Mouse (Mus musculus) lung, postnatal 0 days (tissue): ENCODE data around the gene Zer1. TPM values are rescaled to one million over a fixed set of nuclear protein-coding genes. Genes with fewer than 3 reads are reported as not detected.

ENCODE experiments used
- ATAC-seq: fragments of 200-750 bp; cut with Nextera tagmentation; 2 replicates; pipeline ENCODE4 v1.8.0; 2017; ENCODE audit warnings: moderate library complexity
- DNase-seq: peaks from one replicate; pipeline ENCODE4 v3.0.0-alpha.2; 2016; ENCODE audit warnings: low spot score
- H3K27ac ChIP-seq: fragments of 300-500 bp; sonication (generic); 2 replicates; pipeline ENCODE4 v1.5.1; 2014; ENCODE audit warnings: antibody characterized with exemption, mild to moderate bottlenecking, low read length, mixed read lengths
- H3K27me3 ChIP-seq: fragments of 300-500 bp; sonication (generic); replicated peaks from 2 replicates; pipeline ENCODE4 v1.6.1; 2014; ENCODE audit warnings: low read length, mixed read lengths; ENCODE audit not compliant: insufficient read depth
- H3K36me3 ChIP-seq: fragments of 300-500 bp; sonication (generic); 2 replicates; pipeline ENCODE4 v1.6.1; 2014; ENCODE audit warnings: low read length, mixed read lengths; ENCODE audit not compliant: insufficient read depth
- H3K4me1 ChIP-seq: fragments of 300-500 bp; sonication (generic); 2 replicates; pipeline ENCODE4 v1.6.1; 2014; ENCODE audit warnings: antibody characterized with exemption, low read depth, low read length, mixed read lengths; ENCODE audit not compliant: insufficient read depth
- H3K4me2 ChIP-seq: fragments of 300-500 bp; sonication (generic); replicated peaks from 2 replicates; pipeline ENCODE4 v1.6.1; 2014; ENCODE audit warnings: low read depth, mild to moderate bottlenecking, low read length, moderate library complexity, mixed read lengths
- H3K4me3 ChIP-seq: fragments of 300-500 bp; sonication (generic); 2 replicates; pipeline ENCODE4 v1.5.1; 2014; ENCODE audit warnings: low read depth, low read length
- H3K9ac ChIP-seq: fragments of 300-500 bp; sonication (generic); replicated peaks from 2 replicates; pipeline ENCODE4 v1.6.1; 2014; ENCODE audit warnings: low read depth, mild to moderate bottlenecking
- H3K9me3 ChIP-seq: fragments of 300-500 bp; sonication (generic); 2 replicates; pipeline ENCODE4 v1.6.1; 2016; ENCODE audit warnings: low read length, mixed read lengths
- CTCF ChIP-seq: IDR thresholded peaks from 2 replicates; pipeline ENCODE4 v1.5.1; 2016; ENCODE audit warnings: antibody characterized with exemption, mild to moderate bottlenecking
- EP300 ChIP-seq: IDR thresholded peaks from 2 replicates; pipeline ENCODE4 v1.6.1; 2016; ENCODE audit warnings: antibody characterized with exemption, mild to moderate bottlenecking, control low read depth
- WGBS: fragments of 180-500 bp; shearing (Covaris S2); extraction: QIAGEN DNeasy Blood & Tissue Kit; methylation state at CpG from one replicate; pipeline ENCODE4 v1.1.7; 2014; 5-methylcytosine and 5-hydroxymethylcytosine counted together
- polyA plus RNA-seq: library from polyadenylated mRNA; unstranded; fragments of >200 nt; fragmentation: Nextera tagmentation; extraction: Ambion mirVana; gene quantifications from 2 replicates; pipeline ENCODE4 v1.2.1, GENCODE M21; 2015

Gene Zer1
- polyA plus RNA-seq, 1 experiment from 2014 or later = 5.0 TPM

DNA sequence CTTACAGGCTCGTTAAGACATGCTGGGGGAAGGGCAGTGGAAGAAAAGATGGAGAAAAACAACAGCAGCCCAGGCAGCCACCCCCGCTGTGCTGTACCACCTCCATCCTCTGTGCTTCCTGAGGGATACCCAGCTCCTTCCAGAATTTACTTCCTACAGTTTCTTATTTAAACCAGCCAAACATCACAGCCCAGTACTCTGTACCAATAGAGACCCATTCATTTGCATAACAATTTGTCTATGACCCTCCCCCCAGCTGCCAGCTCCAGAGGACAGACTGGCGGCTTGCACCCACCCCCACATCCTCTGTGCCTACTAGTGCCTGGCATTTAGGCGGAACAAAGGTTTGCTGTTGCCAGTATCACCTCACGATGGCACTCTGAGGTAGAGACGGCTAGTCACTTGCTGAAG, 4.7 kb downstream of the Zer1 start:
- no peak for ATAC-seq
- WGBS = 50% methylated on average over 6 of the region's 6 CpGs
- Histone ChIP-seq H3K4me1 (peaks cover 7% of the 10 kb centered on the region; the same call in 1 of the 2 replicates), H3K36me3 (no peaks in the 10 kb centered on the region), H3K9me3 (no peaks in the 10 kb centered on the region), H3K27me3 (no peaks in the 10 kb centered on the region), H3K4me2 (no peak overlapping the region), H3K4me3 (no peak overlapping the region), H3K27ac (no peak overlapping the region), H3K9ac (no peak overlapping the region)
- DNase-seq = no peak
- TF ChIP-seq CTCF (no peak), EP300 (no peak)

DNA sequence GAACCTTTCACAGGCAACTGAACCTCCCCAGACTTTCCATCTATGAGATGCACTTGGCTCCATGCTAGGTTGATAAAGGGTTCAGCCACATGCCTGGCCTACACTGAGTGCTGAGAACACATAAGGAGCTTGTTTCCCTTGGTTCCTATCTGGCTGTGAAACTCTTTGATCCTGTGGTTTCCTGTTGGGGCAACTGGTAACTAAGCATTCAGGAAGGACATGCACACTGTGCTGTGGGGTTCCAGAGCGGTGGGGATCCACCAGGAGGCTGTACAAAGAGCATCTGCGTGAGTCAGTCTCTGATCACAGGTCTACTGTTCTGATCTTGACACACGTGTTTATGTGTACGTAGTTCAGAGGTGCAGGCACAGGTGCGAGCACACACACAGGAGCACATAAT, 11.8 kb downstream of the Zer1 start:
- Histone ChIP-seq H3K27ac (no peak overlapping the region), H3K36me3 (peaks cover 11% of the 10 kb centered on the region; the same call in 1 of the 2 replicates), H3K9ac (no peak overlapping the region), H3K4me1 (no peaks in the 10 kb centered on the region), H3K4me2 (no peak overlapping the region), H3K4me3 (no peak overlapping the region), H3K9me3 (no peaks in the 10 kb centered on the region), H3K27me3 (no peaks in the 10 kb centered on the region)
- DNase-seq = no peak
- ATAC-seq = no peak
- 81% methylated on average over 5 of the region's 5 CpGs for WGBS
- TF ChIP-seq CTCF (no peak), EP300 (no peak)

DNA sequence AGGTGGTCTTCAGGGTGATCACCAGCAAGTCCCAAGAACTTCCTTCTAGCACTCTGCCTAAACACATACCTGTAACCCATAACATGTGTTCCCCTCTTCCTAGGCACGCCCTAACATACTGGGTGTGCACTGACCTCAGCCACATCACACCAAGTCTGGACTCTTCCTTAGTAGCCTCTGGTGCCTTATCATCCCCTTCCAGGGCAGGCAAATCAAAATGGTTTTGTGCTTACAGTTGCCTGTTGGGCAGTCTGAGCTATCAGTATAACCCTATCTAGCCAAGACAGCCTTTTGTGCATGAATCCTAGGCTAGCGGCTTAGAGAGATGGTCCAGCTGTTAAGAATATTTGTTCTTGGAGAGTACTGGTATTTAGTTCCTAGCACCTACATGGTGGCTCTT, 12.9 kb downstream of the Zer1 start:
- H3K36me3 ChIP-seq = peaks cover 14% of the 10 kb centered on the region; the same call in 1 of the 2 replicates
- no peak for TF ChIP-seq EP300
- DNase-seq = no peak

DNA sequence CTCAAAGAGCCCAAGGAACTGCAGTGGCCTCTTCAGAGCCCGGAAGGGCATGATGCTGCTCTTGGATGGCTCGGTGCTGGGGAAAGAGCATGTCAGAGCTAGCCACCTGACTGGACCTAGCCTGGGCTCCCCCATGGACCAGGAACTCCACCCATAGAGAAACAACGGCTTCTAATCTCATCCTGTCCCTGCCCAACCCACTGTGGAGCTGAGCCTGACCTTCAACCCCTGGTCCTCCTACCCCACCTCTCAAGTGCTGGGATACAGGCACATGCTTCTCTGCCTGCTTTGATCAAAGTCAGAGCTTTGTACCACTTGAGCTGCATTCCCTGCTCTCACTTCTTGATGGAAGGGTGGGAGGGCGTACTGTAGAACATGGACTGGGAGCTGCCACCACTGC, 16.1 kb downstream of the Zer1 start:
- H3K4me2 ChIP-seq = no peak overlapping the region
- H3K4me1 ChIP-seq = no peaks in the 10 kb centered on the region
- no peak overlapping the region for H3K27ac ChIP-seq
- H3K9me3 ChIP-seq = no peaks in the 10 kb centered on the region
- WGBS = 76% methylated on average over 4 of the region's 4 CpGs
- no peaks in the 10 kb centered on the region for H3K27me3 ChIP-seq
- DNase-seq (no peak), ATAC-seq (no peak)
- no peak overlapping the region for H3K4me3 ChIP-seq
- H3K9ac ChIP-seq = no peak overlapping the region
- TF ChIP-seq CTCF (no peak), EP300 (no peak)
- H3K36me3 ChIP-seq = peaks cover 19% of the 10 kb centered on the region; the same call in 1 of the 2 replicates

More for the DNA sequence above, 12.9 kb downstream of the Zer1 start:
- Histone ChIP-seq H3K27me3 (no peaks in the 10 kb centered on the region), H3K4me1 (no peaks in the 10 kb centered on the region), H3K9ac (no peak overlapping the region), H3K4me3 (no peak overlapping the region), H3K9me3 (no peaks in the 10 kb centered on the region), H3K27ac (no peak overlapping the region), H3K4me2 (no peak overlapping the region)
- no peak for ATAC-seq
- WGBS = 99% methylated on average over 2 of the region's 2 CpGs

DNA sequence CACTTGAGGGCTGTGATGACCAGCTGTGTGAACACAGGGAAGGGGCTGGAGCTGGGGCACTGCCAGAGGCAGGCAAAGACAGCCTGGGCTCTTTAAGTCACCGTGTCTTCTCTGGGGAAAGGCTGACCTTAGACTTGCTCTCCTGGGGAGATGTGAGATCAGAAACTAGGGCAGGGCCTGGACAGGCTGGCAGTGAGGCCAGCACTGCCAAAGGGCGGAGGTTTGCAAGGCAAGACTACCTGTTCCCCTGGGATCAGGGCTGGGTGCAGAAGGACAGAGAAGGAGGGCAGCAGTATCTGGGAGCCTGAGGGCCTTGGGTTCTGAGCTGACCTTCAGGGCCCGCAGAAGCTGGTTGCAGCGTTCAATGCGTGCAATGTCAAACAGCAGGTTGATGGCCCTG, 16.7 kb downstream of the Zer1 start:
- Histone ChIP-seq H3K4me3 (no peak overlapping the region), H3K36me3 (peaks cover 25% of the 10 kb centered on the region; the same call in 1 of the 2 replicates), H3K27me3 (no peaks in the 10 kb centered on the region), H3K4me2 (no peak overlapping the region), H3K9ac (no peak overlapping the region), H3K9me3 (no peaks in the 10 kb centered on the region), H3K27ac (no peak overlapping the region), H3K4me1 (no peaks in the 10 kb centered on the region)
- TF ChIP-seq EP300 (no peak), CTCF (no peak)
- WGBS = 90% methylated on average over 5 of the region's 5 CpGs
- no peak for DNase-seq
- ATAC-seq = no peak

DNA sequence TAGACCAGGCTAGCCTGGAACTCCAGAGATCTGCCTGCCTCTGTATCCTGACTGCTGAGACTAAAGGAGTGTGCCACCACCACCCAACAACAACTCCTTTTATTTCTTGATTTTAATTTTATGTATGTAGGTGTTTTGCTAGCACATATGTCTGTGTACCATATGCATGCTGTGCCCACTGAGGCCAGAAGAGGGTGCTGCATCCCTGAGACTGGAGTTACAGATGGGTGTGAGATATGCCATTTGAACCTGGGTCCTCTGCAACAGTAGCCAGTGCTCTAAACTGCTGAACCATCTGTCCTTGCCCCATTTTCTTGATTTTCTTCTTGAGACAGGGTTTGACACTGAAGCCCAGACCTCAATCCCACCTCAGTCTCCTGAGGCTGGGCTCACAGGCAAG, 18.0 kb downstream of the Zer1 start:
- H3K27me3 ChIP-seq = no peaks in the 10 kb centered on the region
- no peak overlapping the region for H3K4me3 ChIP-seq
- H3K9ac ChIP-seq = no peak overlapping the region
- no peak for ATAC-seq
- no peaks in the 10 kb centered on the region for H3K9me3 ChIP-seq
- H3K4me2 ChIP-seq = no peak overlapping the region
- no peak overlapping the region for H3K27ac ChIP-seq
- no peaks in the 10 kb centered on the region for H3K4me1 ChIP-seq
- TF ChIP-seq EP300 (no peak), CTCF (peak; percentile 85)
- peaks cover 28% of the 10 kb centered on the region; the same call in 1 of the 2 replicates for H3K36me3 ChIP-seq
- DNase-seq = peak; percentile 50

DNA sequence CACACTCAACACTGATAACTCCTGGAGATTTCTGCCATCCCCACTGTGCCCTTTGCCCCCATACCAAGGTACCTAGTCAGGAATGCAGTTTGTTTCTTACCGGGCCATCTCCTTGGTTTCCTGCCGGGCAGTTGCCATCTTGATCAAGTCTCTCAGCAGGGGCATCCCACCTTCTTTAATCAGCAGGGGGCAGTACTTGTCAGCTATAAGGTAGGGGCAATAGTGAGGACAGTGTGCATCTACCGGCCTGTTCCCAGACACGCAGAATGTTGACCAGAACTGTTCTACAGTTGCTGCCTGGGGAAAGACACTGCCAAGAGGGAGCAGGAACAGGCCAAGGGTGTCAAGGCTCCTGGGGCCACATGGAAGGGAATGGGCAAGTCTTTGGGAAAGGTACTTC, 24.2 kb downstream of the Zer1 start:
- Histone ChIP-seq H3K27ac (no peak overlapping the region), H3K4me2 (no peak overlapping the region), H3K9ac (no peak overlapping the region), H3K36me3 (peaks cover 24% of the 10 kb centered on the region; the same call in 1 of the 2 replicates), H3K4me1 (no peaks in the 10 kb centered on the region), H3K9me3 (no peaks in the 10 kb centered on the region), H3K27me3 (no peaks in the 10 kb centered on the region), H3K4me3 (no peak overlapping the region)
- WGBS = 57% methylated on average over 4 of the region's 4 CpGs
- no peak for ATAC-seq
- DNase-seq = no peak
- TF ChIP-seq EP300 (no peak), CTCF (peak; percentile 27)
